Mouse (Mus musculus): ENCODE measurements around the gene Spata2l.

DNA sequence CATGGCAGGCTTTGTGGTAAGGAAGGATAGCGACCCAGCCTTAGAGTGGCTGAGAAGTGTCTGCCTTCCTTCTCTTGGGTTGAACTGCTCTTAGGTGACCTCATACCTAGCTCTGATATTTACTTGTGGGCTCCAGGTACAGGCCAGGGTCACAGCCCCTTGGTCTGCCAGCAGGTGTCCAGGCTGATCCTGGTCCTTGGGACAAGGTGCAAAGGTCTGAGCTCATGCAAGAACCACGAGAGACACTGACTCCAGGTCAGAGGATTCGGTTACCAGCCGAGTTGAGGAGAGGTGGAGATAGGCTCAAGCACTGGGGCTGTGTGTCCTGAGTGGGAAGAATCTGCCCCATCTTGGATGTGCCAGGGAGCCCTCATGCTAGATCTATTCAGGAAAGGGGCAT is 8.3 kb upstream of the Spata2l start:
- TF ChIP-seq CTCF (conservative IDR thresholded peaks at IDR 0.05; ENCODE audit: low read length) (no peak), POU5F1 (IDR thresholded peaks at IDR 0.05; ENCODE audit: borderline replicate concordance, low read length) (no peak), NANOG (IDR thresholded peaks at IDR 0.05; ENCODE audit: borderline replicate concordance, low read length) (no peak)

Measured in E14TG2a.4 (cell line).